Mouse (Mus musculus) central nervous system, embryonic 11.5 days (tissue): ENCODE measurements around the gene Fibin. TPM values are rescaled to one million over a fixed set of nuclear protein-coding genes. Genes with fewer than 3 reads are reported as not detected.

Experiments
- polyA plus RNA-seq: library from polyadenylated mRNA; depleted of rRNA; stranded (reverse); fragments of >200 nt; gene quantifications from 2 replicates; pipeline ENCODE4 v1.2.3, GENCODE M21; 2012; rRNA removed

Fibin gene
- 2.6 and 26.6 TPM in 2 replicates for polyA plus RNA-seq

GRCm38 (mm10) chr2:110362432-110363283 lies at the start of gene Fibin:
Gene Fibin (minus strand): TSS chr2:110363183.

GRCm38 (mm10) chr2:110314509-110315155 lies 48.4 kb downstream of the Fibin start, which contains the start of gene Bbox1:
Gene Bbox1 (minus strand): TSS chr2:110314560.

Other genes starting within 250 kb of the Fibin start
- gene Bbox1, start 48.6 kb downstream of the Fibin start, polyA plus RNA-seq: 0.06 and 0.29 TPM in 2 replicates
- 0.02 TPM in 1 of 2 replicates, not detected in the other for gene Slc5a12, start 234.1 kb upstream of the Fibin start, polyA plus RNA-seq